Mouse (Mus musculus) ovary, adult 2 months (tissue): ENCODE data around the gene Gpt2. TPM values are rescaled to one million over a fixed set of nuclear protein-coding genes. Genes with fewer than 3 reads are reported as not detected.

ENCODE experiments used
- polyA plus RNA-seq: library from polyadenylated mRNA; depleted of rRNA; stranded (reverse); fragments of >200 nt; gene quantifications from 2 replicates; pipeline ENCODE4 v1.2.3, GENCODE M21; 2012; rRNA removed

Gene Gpt2
- polyA plus RNA-seq, result 72.3 and 130 TPM in 2 replicates

GRCm38 (mm10) chr8:85492125-85492875, at the start of gene Gpt2:
Gpt2 (plus strand) TSS chr8:85492576.

GRCm38 (mm10) chr8:85555181-85556145, 63.1 kb downstream of the Gpt2 start, which contains the start of gene Dnaja2:
Dnaja2 (minus strand) TSS chr8:85555344.

Other genes with a start within 250 kb of the Gpt2 start
- gene Orc6, start 192.9 kb upstream of the Gpt2 start, polyA plus RNA-seq, result 12.5 and 12.8 TPM in 2 replicates
- 7.2 and 7.6 TPM in 2 replicates for gene Vps35, start 192.8 kb upstream of the Gpt2 start, polyA plus RNA-seq
- gene Mylk3, start 106.2 kb upstream of the Gpt2 start, polyA plus RNA-seq, result 1.7 and 2.5 TPM in 2 replicates
- 5.0 and 7.3 TPM in 2 replicates for gene 4921524J17Rik, start 59.7 kb upstream of the Gpt2 start, polyA plus RNA-seq
- 5.5 and 6.0 TPM in 2 replicates for gene Dnaja2, start 62.8 kb downstream of the Gpt2 start, polyA plus RNA-seq
- 1.4 and 1.7 TPM in 2 replicates for gene Neto2, start 208.3 kb downstream of the Gpt2 start, polyA plus RNA-seq